Mouse (Mus musculus) C2C12 (cell line): Measurements from ENCODE around the gene Lmbrd1.

Experiments
- CTCF ChIP-seq: IDR thresholded peaks from one replicate; pipeline ENCODE4 v1.5.1; 2011; ENCODE audit not compliant: control insufficient read depth, insufficient read depth, insufficient read length
- MAX ChIP-seq: IDR thresholded peaks from one replicate; pipeline ENCODE4 v1.6.1; 2011; ENCODE audit warnings: mild to moderate bottlenecking, control low read depth
- MYOD1 ChIP-seq: IDR thresholded peaks from one replicate; pipeline ENCODE4 v1.6.1; 2011; ENCODE audit warnings: low read depth; ENCODE audit not compliant: control insufficient read depth, insufficient read length
- USF1 ChIP-seq: IDR thresholded peaks from one replicate; pipeline ENCODE4 v1.6.1; 2011; ENCODE audit warnings: low read depth, mild to moderate bottlenecking, control low read depth, moderate library complexity

DNA sequence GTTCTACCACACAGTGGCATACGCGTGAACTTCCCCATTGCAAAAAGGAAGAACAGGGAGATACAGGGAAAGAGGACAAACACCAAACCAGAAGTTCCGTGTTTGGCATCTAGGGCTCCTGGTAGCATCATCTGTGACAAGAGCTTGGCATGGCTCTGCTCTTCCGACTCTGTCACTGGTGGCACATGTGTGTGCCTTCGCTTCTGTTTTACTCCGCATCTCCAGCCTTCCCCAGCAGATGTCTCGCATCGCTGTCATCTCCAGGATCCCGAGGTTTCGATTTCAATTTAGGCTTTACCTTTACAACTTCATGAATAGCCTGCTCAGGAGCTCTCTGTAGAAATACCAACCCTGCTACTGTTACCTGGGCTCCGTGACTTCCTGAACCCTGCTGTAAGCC lies 51.4 kb downstream of the Lmbrd1 start:
- TF ChIP-seq USF1 (no peak), CTCF (no peak), MYOD1 (no peak), MAX (no peak)
